Mouse (Mus musculus): Measurements from ENCODE around the gene Usp5.
"Not testable (repeated sequence)": the region's sequence is repeated elsewhere in the genome, so short reads cannot be mapped to it uniquely, and the experiment has no call there.

The Usp5 gene

GRCm38 (mm10) chr6:124840241-124841167 is 11.2 kb upstream of the Usp5 start, which contains the start of gene Gnb3:
Gnb3 (minus strand) TSS chr6:124840275.
- no peak for DNase-seq (ENCODE audit: low read depth, low spot score)

DNA sequence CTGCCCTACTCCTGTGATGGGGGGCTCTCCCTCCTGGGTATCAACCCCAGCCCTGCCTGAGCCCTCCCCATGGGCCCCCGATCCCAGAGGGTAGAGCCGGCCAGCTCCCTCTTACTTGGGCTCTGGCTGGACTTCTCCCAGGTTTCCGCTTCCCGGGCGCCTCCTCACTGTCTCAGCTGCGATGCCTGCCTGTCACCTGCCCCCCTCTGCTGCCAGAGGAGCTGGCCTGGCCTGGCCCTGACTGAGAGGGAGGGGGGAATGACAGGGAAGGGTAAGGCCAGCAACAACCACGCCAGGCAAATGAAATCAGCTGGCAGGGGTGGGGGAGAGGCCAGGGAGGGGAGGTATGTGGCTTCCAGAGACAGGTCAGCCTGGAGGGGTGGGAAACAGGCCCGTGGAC is 10.5 kb upstream of the Usp5 start:
- no peak for DNase-seq (ENCODE audit: low read depth, low spot score)

- no peak for DNase-seq (ENCODE audit: low read depth, low spot score)
These were observed 7.1 kb upstream of the Usp5 start for GRCm38 (mm10) chr6:124836411-124836810.

DNA sequence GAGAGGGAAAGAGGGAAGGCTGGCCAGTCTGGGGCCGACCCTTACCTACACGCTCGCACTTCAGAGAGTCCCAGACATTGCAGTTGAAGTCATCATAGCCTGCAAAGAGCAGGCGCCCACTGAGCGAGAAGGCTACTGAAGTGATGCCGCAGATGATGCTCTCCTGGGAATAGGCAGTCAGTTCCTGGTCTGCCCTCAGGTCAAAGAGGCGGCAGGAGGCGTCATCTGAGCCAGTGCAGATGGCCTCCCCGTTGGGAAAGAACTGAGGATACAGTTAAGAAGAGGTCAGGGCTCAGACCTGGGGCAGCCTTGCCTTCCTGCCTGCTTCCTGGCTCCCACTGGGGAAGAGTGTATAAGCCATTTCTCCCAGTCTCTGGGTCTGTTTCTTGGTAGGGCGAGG is 6.2 kb upstream of the Usp5 start:
- DNase-seq (ENCODE audit: low read depth, low spot score) = no peak

DNA sequence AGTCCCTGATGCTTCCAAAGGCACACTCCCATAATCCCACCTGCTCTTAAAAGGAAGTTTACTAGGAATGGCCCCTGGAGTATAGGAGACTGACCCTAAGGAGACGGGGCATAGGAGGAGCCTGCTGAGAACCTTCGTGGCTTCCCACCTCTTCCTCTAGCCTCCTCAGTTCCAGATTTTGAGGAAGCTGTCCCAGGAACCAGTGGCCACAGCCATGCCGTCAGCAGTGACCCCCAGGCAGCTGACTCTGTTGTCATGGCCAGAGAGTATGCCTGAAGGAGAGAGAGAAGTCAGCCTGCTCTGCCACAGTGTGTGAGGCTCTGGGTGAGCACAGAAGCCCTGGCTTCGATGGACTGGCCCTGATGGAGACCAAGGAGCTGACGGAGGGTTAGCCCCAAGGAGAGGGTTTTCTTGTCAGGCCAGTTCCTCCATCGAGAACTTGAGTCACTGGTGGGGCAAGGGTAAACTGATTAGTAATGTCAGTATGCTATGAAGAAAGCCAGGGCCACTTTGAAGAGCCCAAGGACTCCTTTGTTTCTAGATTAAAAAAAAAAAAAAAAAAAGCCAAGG is 5.3 kb upstream of the Usp5 start:
- no peak for DNase-seq (ENCODE audit: low read depth, low spot score)

DNA sequence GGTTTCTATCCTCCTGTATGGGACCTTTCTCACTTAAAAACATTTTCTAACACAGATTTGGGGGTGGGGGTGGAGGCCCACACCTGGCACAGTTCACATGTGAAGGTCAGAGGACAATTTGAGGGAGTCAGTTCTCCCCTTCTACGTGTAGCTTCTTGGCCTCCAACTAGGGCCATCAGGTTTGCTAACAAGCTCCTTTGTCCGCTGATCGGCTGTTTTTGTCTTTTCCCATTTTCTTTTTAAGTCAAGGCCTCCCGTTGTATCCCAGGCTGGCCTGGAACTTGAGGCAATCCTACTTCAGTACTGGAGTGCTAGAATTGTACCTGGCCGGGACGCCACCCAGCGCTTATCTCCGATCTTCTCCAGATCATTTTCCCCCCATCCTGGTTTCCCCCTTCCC is 2.4 kb upstream of the Usp5 start:
- DNase-seq (ENCODE audit: low read depth, low spot score) = peak; percentile 88

DNA sequence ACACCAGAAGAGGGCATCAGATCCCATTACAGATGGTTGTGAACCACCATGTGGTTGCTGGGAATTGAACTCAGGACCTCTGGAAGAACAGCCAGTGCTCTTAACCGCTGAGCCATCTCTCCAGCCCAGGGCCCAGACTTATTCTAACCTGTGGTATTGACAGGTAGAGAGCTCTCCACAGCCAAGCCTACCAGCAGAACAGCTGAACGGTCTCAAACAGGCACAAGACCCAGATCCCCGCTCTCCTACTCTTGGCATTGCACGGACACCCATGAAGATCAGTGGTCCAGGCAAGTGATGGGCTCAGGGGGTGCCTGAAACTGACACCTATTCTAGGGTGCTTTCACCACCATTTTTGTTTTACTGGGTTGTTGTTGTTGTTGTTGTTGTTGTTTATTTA is 1.9 kb upstream of the Usp5 start:
- DNase-seq (ENCODE audit: low read depth, low spot score) = not testable (repeated sequence)

GRCm38 (mm10) chr6:124829799-124830700 is 766 bp upstream of the Usp5 start:
- peak; percentile 99 for DNase-seq (ENCODE audit: low read depth, low spot score)

GRCm38 (mm10) chr6:124828101-124828592 is 1.1 kb downstream of the Usp5 start:
- peak; percentile 80 for DNase-seq (ENCODE audit: low read depth, low spot score)

GRCm38 (mm10) chr6:124822049-124822448 is 7.2 kb downstream of the Usp5 start:
- no peak for DNase-seq (ENCODE audit: low read depth, low spot score)

GRCm38 (mm10) chr6:124820891-124821290 is 8.4 kb downstream of the Usp5 start:
- DNase-seq (ENCODE audit: low read depth, low spot score) = no peak

DNA sequence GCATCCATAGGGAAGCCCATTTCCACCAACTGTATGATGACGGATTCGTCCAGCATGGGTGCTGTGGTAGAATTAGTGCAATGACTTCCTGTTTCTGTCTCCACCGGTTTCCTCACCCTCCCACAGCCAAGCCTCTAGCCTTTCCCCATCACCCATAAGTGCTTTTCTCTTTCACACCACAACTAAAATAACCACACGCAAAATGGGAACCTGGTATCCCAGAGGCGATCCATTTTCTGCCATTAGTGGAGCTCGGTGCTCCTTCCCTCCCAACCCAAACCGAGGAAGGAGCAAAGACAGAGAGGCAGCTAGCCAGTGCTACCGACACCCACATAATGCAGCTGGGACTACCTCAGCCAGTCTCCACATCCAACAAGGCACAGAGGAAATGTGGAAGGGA is 11.3 kb downstream of the Usp5 start:
- no peak for DNase-seq (ENCODE audit: low read depth, low spot score)

- no peak for DNase-seq (ENCODE audit: low read depth, low spot score)
These were observed 11.7 kb downstream of the Usp5 start for GRCm38 (mm10) chr6:124817563-124817962.

- no peak for DNase-seq (ENCODE audit: low read depth, low spot score)
These were observed 12.2 kb downstream of the Usp5 start for GRCm38 (mm10) chr6:124817125-124817524.

DNA sequence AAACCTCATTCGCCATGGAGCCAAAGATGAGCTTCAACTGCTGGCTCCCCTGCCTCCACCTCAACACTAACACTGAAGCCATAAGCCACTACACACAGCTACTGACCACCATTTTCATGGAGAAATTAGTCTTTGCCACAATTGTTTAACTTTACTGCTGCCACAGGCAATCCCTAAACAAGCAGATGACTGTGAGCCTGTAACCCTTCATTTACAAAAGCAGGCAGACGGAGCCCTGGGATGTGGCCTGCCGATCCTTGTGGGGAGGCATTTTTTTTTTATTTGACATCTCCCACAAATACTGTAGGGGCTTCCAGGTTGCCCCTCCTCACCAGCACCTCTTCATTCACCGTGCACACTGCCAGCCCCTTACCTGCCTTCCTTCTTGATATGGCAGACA is 12.7 kb downstream of the Usp5 start:
- no peak for DNase-seq (ENCODE audit: low read depth, low spot score)

- no peak for DNase-seq (ENCODE audit: low read depth, low spot score)
These were observed 14.2 kb downstream of the Usp5 start for GRCm38 (mm10) chr6:124814858-124815774.

GRCm38 (mm10) chr6:124814448-124814847 is 14.8 kb downstream of the Usp5 start:
- no peak for DNase-seq (ENCODE audit: low read depth, low spot score)

- peak; percentile 91 for DNase-seq (ENCODE audit: low read depth, low spot score)
These were observed 15.4 kb downstream of the Usp5 start, which contains the start of gene Tpi1 for GRCm38 (mm10) chr6:124813933-124814332. Tpi1 (minus strand) TSS chr6:124814296.

- peak; percentile 70 for DNase-seq (ENCODE audit: low read depth, low spot score)
These were observed 15.8 kb downstream of the Usp5 start for GRCm38 (mm10) chr6:124813496-124813895.

- DNase-seq (ENCODE audit: low read depth, low spot score) = no peak
These were observed 16.4 kb downstream of the Usp5 start for GRCm38 (mm10) chr6:124812848-124813247.
